Mouse (Mus musculus) spleen, adult 2 months (tissue): ENCODE data around the gene Adamts18. TPM values are rescaled to one million over a fixed set of nuclear protein-coding genes. Genes with fewer than 3 reads are reported as not detected.

Experiments used
- DNase-seq, 2 experiments: peaks; one replicate each; pipeline versions ENCODE4 v3.0.0 to v3.0.0-alpha.2; 2012 to 2021; ENCODE audit warnings: low spot score in 2 of 2, low read depth in 1 of 2
- H3K27ac ChIP-seq: fragments of 200-500 bp; 2 replicates; pipeline ENCODE4 v1.5.1; 2012; ENCODE audit warnings: low read length, inconsistent platforms; ENCODE audit not compliant: insufficient read depth
- H3K27me3 ChIP-seq: fragments of 200-500 bp; 2 replicates; pipeline ENCODE4 v1.6.1; 2012; ENCODE audit warnings: mild to moderate bottlenecking, moderate library complexity, low read length, inconsistent platforms; ENCODE audit not compliant: control insufficient read depth, insufficient read depth
- H3K36me3 ChIP-seq: fragments of 200-500 bp; 2 replicates; pipeline ENCODE4 v1.6.1; 2012; ENCODE audit warnings: mild to moderate bottlenecking, low read length, inconsistent platforms; ENCODE audit not compliant: control insufficient read depth, insufficient read depth
- H3K4me1 ChIP-seq: fragments of 200-500 bp; 2 replicates; pipeline ENCODE4 v1.6.1; 2011; ENCODE audit warnings: inconsistent platforms; ENCODE audit not compliant: control insufficient read depth, insufficient read depth, insufficient read length
- H3K4me3 ChIP-seq: fragments of 200-500 bp; 2 replicates; pipeline ENCODE4 v1.5.1; 2011; ENCODE audit warnings: mild to moderate bottlenecking, inconsistent platforms; ENCODE audit not compliant: insufficient read depth, insufficient read length; ENCODE audit errors: extremely low read depth
- CTCF ChIP-seq: fragments of 200-500 bp; IDR thresholded peaks from 2 replicates; pipeline ENCODE4 v1.5.1; 2011; ENCODE audit warnings: mild to moderate bottlenecking, inconsistent platforms; ENCODE audit not compliant: insufficient read depth, insufficient read length, insufficient replicate concordance; ENCODE audit errors: extremely low read depth
- POLR2A ChIP-seq: fragments of 200-500 bp; IDR thresholded peaks from 2 replicates; pipeline ENCODE4 v1.6.1; 2011; ENCODE audit warnings: low read depth, low read length, inconsistent platforms
- WGBS: fragments of 180-500 bp; shearing (Covaris S2); methylation state at CpG from one replicate; pipeline ENCODE4 v1.1.7; 2018; 5-methylcytosine and 5-hydroxymethylcytosine counted together
- polyA plus RNA-seq: library from polyadenylated mRNA; depleted of rRNA; stranded (reverse); fragments of >200 nt; gene quantifications from 2 replicates; pipeline ENCODE4 v1.2.3, GENCODE M21; 2012; rRNA removed

Adamts18 gene
- polyA plus RNA-seq, 1 experiment, result not detected

GRCm38 (mm10) chr8:113653151-113653550, 195.4 kb downstream of the Adamts18 start:
- Histone ChIP-seq H3K27me3 (no peaks in the 10 kb centered on the region), H3K27ac (no peak overlapping the region), H3K4me1 (peaks cover 8% of the 10 kb centered on the region), H3K4me3 (no peak overlapping the region), H3K36me3 (no peaks in the 10 kb centered on the region)
- TF ChIP-seq POLR2A (no peak), CTCF (no peak)
- DNase-seq, result no peak
- WGBS, result 58% methylated on average over 4 of the region's 4 CpGs

- H3K4me1 ChIP-seq, result peaks cover 8% of the 10 kb centered on the region
- H3K4me3 ChIP-seq, result no peak overlapping the region
- 85% methylated on average over 11 of the region's 12 CpGs for WGBS
- H3K27ac ChIP-seq, result no peak overlapping the region
- TF ChIP-seq POLR2A (no peak), CTCF (no peak)
- no peak for DNase-seq
- H3K36me3 ChIP-seq, result no peaks in the 10 kb centered on the region
- H3K27me3 ChIP-seq, result no peaks in the 10 kb centered on the region
Observed at GRCm38 (mm10) chr8:113652450-113652849, 196.1 kb downstream of the Adamts18 start.

Other genes starting within 250 kb of the Adamts18 start
- 9.5 and 11.1 TPM in 2 replicates for gene Mon1b, start 213.2 kb downstream of the Adamts18 start, polyA plus RNA-seq
- gene Syce1l, start 205.5 kb downstream of the Adamts18 start, polyA plus RNA-seq, result not detected in 2 replicates